Mouse (Mus musculus): ENCODE measurements around the gene Nav2. TPM values are rescaled to one million over a fixed set of nuclear protein-coding genes. Genes with fewer than 3 reads are reported as not detected.

Gene Nav2
- polyA plus RNA-seq, 1 experiment from 2014 or later, result 34.9 TPM

GRCm38 (mm10) chr7:49337710-49338109 is 429.2 kb downstream of the Nav2 start:
- no peak overlapping the region for H3K27ac ChIP-seq (replicated peaks in 1 of 2; ENCODE audit: control insufficient read depth in 1 of 2, insufficient read depth in 1 of 2, low read depth in 2 of 2, low read length in 2 of 2)
- no peaks in the 10 kb centered on the region for H3K36me3 ChIP-seq (ENCODE audit: control insufficient read depth, insufficient read depth, low read length)
- peaks cover 19 to 30% of the 10 kb centered on the region in 2 experiments for H3K4me1 ChIP-seq (ENCODE audit: control insufficient read depth in 2 of 2, insufficient read depth in 2 of 2, low read length in 2 of 2)
- no peak overlapping the region for H3K4me3 ChIP-seq (ENCODE audit: control insufficient read depth in 1 of 2, insufficient read depth in 1 of 2, low read depth in 1 of 2, low read length in 2 of 2)
- no peak overlapping the region for H3K9ac ChIP-seq (ENCODE audit: low read length)
- no peaks in the 10 kb centered on the region for H3K27me3 ChIP-seq (ENCODE audit: control insufficient read depth, insufficient read depth, low read length)
- H3K4me2 ChIP-seq (ENCODE audit: low read length), result no peak overlapping the region
- 43% methylated on average over 2 of the region's 2 CpGs for WGBS
- no peaks in the 10 kb centered on the region for H3K9me3 ChIP-seq (ENCODE audit: control insufficient read depth, low read length)
- no peak for ATAC-seq (ENCODE audit: insufficient number of reproducible peaks, insufficient read depth, low FRiP score, low read depth)

GRCm38 (mm10) chr7:49339953-49340352 is 431.4 kb downstream of the Nav2 start:
- 70% methylated on average over 3 of the region's 3 CpGs for WGBS
- Histone ChIP-seq H3K27ac (replicated peaks in 1 of 2; ENCODE audit: control insufficient read depth in 1 of 2, insufficient read depth in 1 of 2, low read depth in 2 of 2, low read length in 2 of 2) (no peak overlapping the region), H3K4me1 (ENCODE audit: control insufficient read depth in 2 of 2, insufficient read depth in 2 of 2, low read length in 2 of 2) (peaks cover 28 to 31% of the 10 kb centered on the region in 2 experiments)

GRCm38 (mm10) chr7:49341151-49341918 is 432.8 kb downstream of the Nav2 start:
- no peaks in the 10 kb centered on the region for H3K36me3 ChIP-seq (ENCODE audit: control insufficient read depth, insufficient read depth, low read length)
- H3K4me2 ChIP-seq (ENCODE audit: low read length), result no peak overlapping the region
- H3K27me3 ChIP-seq (ENCODE audit: control insufficient read depth, insufficient read depth, low read length), result peaks cover 3% of the 10 kb centered on the region; the same call in 1 of the 2 replicates
- no peak overlapping the region for H3K4me3 ChIP-seq (ENCODE audit: control insufficient read depth in 1 of 2, insufficient read depth in 1 of 2, low read depth in 1 of 2, low read length in 2 of 2)
- H3K9ac ChIP-seq (ENCODE audit: low read length), result no peak overlapping the region
- peak overlapping the region in 1 of 2 experiments; percentile 33; a peak in 1 of 4 replicates for H3K27ac ChIP-seq (replicated peaks in 1 of 2; ENCODE audit: control insufficient read depth in 1 of 2, insufficient read depth in 1 of 2, low read depth in 2 of 2, low read length in 2 of 2)
- H3K9me3 ChIP-seq (ENCODE audit: control insufficient read depth, low read length), result no peaks in the 10 kb centered on the region
- 56% methylated on average over 5 of the region's 5 CpGs for WGBS
- H3K4me1 ChIP-seq (ENCODE audit: control insufficient read depth in 2 of 2, insufficient read depth in 2 of 2, low read length in 2 of 2), result peaks cover 28 to 29% of the 10 kb centered on the region in 2 experiments
- 0 out of 2 replicates have a peak, but pooled peaks have one; percentile 10 for ATAC-seq (ENCODE audit: insufficient number of reproducible peaks, insufficient read depth, low FRiP score, low read depth)

More at GRCm38 (mm10) chr7:49339953-49340352, 431.4 kb downstream of the Nav2 start:
- H3K4me2 ChIP-seq (ENCODE audit: low read length), result no peak overlapping the region
- ATAC-seq (ENCODE audit: insufficient number of reproducible peaks, insufficient read depth, low FRiP score, low read depth), result no peak
- H3K27me3 ChIP-seq (ENCODE audit: control insufficient read depth, insufficient read depth, low read length), result peaks cover 3% of the 10 kb centered on the region; the same call in 1 of the 2 replicates
- no peak overlapping the region for H3K4me3 ChIP-seq (ENCODE audit: control insufficient read depth in 1 of 2, insufficient read depth in 1 of 2, low read depth in 1 of 2, low read length in 2 of 2)
- H3K9me3 ChIP-seq (ENCODE audit: control insufficient read depth, low read length), result no peaks in the 10 kb centered on the region
- no peak overlapping the region for H3K9ac ChIP-seq (ENCODE audit: low read length)
- H3K36me3 ChIP-seq (ENCODE audit: control insufficient read depth, insufficient read depth, low read length), result no peaks in the 10 kb centered on the region

GRCm38 (mm10) chr7:49341919-49342529 is 433.5 kb downstream of the Nav2 start:
- no peaks in the 10 kb centered on the region for H3K36me3 ChIP-seq (ENCODE audit: control insufficient read depth, insufficient read depth, low read length)
- peaks cover 3% of the 10 kb centered on the region; the same call in 1 of the 2 replicates for H3K27me3 ChIP-seq (ENCODE audit: control insufficient read depth, insufficient read depth, low read length)
- no peak overlapping the region for H3K4me3 ChIP-seq (ENCODE audit: control insufficient read depth in 1 of 2, insufficient read depth in 1 of 2, low read depth in 1 of 2, low read length in 2 of 2)
- 0 out of 2 replicates have a peak overlapping the region, but pooled peaks have one; percentile 62 for H3K4me2 ChIP-seq (ENCODE audit: low read length)
- peak overlapping the region in 1 of 2 experiments; percentile 77; a peak in 2 of 4 replicates for H3K27ac ChIP-seq (replicated peaks in 1 of 2; ENCODE audit: control insufficient read depth in 1 of 2, insufficient read depth in 1 of 2, low read depth in 2 of 2, low read length in 2 of 2)
- no peak for ATAC-seq (ENCODE audit: insufficient number of reproducible peaks, insufficient read depth, low FRiP score, low read depth)
- no peak overlapping the region for H3K9ac ChIP-seq (ENCODE audit: low read length)
- H3K4me1 ChIP-seq (ENCODE audit: control insufficient read depth in 2 of 2, insufficient read depth in 2 of 2, low read length in 2 of 2), result peaks cover 25 to 28% of the 10 kb centered on the region in 2 experiments
- 79% methylated on average over 2 of the region's 2 CpGs for WGBS
- no peaks in the 10 kb centered on the region for H3K9me3 ChIP-seq (ENCODE audit: control insufficient read depth, low read length)

GRCm38 (mm10) chr7:49342556-49343080 is 434.1 kb downstream of the Nav2 start:
- peak overlapping the region; percentile 39 for H3K9ac ChIP-seq (ENCODE audit: low read length)
- peak overlapping the region; percentile 30 to 77; a peak in 3 of 4 replicates for H3K27ac ChIP-seq (replicated peaks in 1 of 2; ENCODE audit: control insufficient read depth in 1 of 2, insufficient read depth in 1 of 2, low read depth in 2 of 2, low read length in 2 of 2)
- H3K9me3 ChIP-seq (ENCODE audit: control insufficient read depth, low read length), result no peaks in the 10 kb centered on the region
- peaks cover 3% of the 10 kb centered on the region; the same call in 1 of the 2 replicates for H3K27me3 ChIP-seq (ENCODE audit: control insufficient read depth, insufficient read depth, low read length)
- H3K4me3 ChIP-seq (ENCODE audit: control insufficient read depth in 1 of 2, insufficient read depth in 1 of 2, low read depth in 1 of 2, low read length in 2 of 2), result peak overlapping the region in 1 of 2 experiments; percentile 18; a peak in 2 of 4 replicates
- H3K4me2 ChIP-seq (ENCODE audit: low read length), result peak overlapping the region; percentile 62
- 35% methylated on average over 13 of the region's 13 CpGs for WGBS
- H3K4me1 ChIP-seq (ENCODE audit: control insufficient read depth in 2 of 2, insufficient read depth in 2 of 2, low read length in 2 of 2), result peaks cover 25 to 28% of the 10 kb centered on the region in 2 experiments
- no peak for ATAC-seq (ENCODE audit: insufficient number of reproducible peaks, insufficient read depth, low FRiP score, low read depth)
- no peaks in the 10 kb centered on the region for H3K36me3 ChIP-seq (ENCODE audit: control insufficient read depth, insufficient read depth, low read length)

- Histone ChIP-seq H3K4me3 (ENCODE audit: control insufficient read depth in 1 of 2, insufficient read depth in 1 of 2, low read depth in 1 of 2, low read length in 2 of 2) (peak overlapping the region in 1 of 2 experiments; percentile 18; a peak in 2 of 4 replicates), H3K27ac (replicated peaks in 1 of 2; ENCODE audit: control insufficient read depth in 1 of 2, insufficient read depth in 1 of 2, low read depth in 2 of 2, low read length in 2 of 2) (peak overlapping the region; percentile 30 to 77; a peak in 3 of 4 replicates), H3K36me3 (ENCODE audit: control insufficient read depth, insufficient read depth, low read length) (no peaks in the 10 kb centered on the region), H3K4me1 (ENCODE audit: control insufficient read depth in 2 of 2, insufficient read depth in 2 of 2, low read length in 2 of 2) (peaks cover 25 to 28% of the 10 kb centered on the region in 2 experiments), H3K9ac (ENCODE audit: low read length) (peak overlapping the region; percentile 39), H3K9me3 (ENCODE audit: control insufficient read depth, low read length) (no peaks in the 10 kb centered on the region), H3K27me3 (ENCODE audit: control insufficient read depth, insufficient read depth, low read length) (peaks cover 3% of the 10 kb centered on the region; the same call in 1 of the 2 replicates), H3K4me2 (ENCODE audit: low read length) (peak overlapping the region; percentile 62)
- ATAC-seq (ENCODE audit: insufficient number of reproducible peaks, insufficient read depth, low FRiP score, low read depth), result peak; percentile 51; the same call in 1 of the 2 replicates
- 9% methylated on average over 16 of the region's 16 CpGs for WGBS
These were observed 434.6 kb downstream of the Nav2 start for GRCm38 (mm10) chr7:49343081-49343600.
